Mouse (Mus musculus) ES-Bruce4 (cell line): ENCODE results near the gene Rufy4. TPM values are rescaled to one million over a fixed set of nuclear protein-coding genes. Genes with fewer than 3 reads are reported as not detected.

Source experiments
- H3K27ac ChIP-seq: 2 replicates; pipeline ENCODE4 v1.5.1; 2012; ENCODE audit warnings: low read length, inconsistent platforms; ENCODE audit not compliant: insufficient read depth
- H3K27me3 ChIP-seq: 2 replicates; pipeline ENCODE4 v1.6.1; 2012; ENCODE audit warnings: mild to moderate bottlenecking, low read length, inconsistent platforms; ENCODE audit not compliant: control insufficient read depth, poor library complexity, insufficient read depth, severe bottlenecking
- H3K36me3 ChIP-seq: 2 replicates; pipeline ENCODE4 v1.6.1; 2012; ENCODE audit warnings: inconsistent platforms, mild to moderate bottlenecking, low read length, moderate library complexity; ENCODE audit not compliant: control insufficient read depth, poor library complexity, insufficient read depth, severe bottlenecking
- H3K4me1 ChIP-seq: one replicate; pipeline ENCODE4 v1.8.1; 2011; ENCODE audit warnings: low read length; ENCODE audit not compliant: control insufficient read depth, insufficient read depth
- H3K4me3 ChIP-seq: 2 replicates; pipeline ENCODE4 v1.5.1; 2011; ENCODE audit warnings: low read depth, mild to moderate bottlenecking, low read length
- H3K9ac ChIP-seq: 2 replicates; pipeline ENCODE4 v1.6.1; 2012; ENCODE audit warnings: low read depth, mild to moderate bottlenecking, inconsistent platforms; ENCODE audit not compliant: poor library complexity, severe bottlenecking
- H3K9me3 ChIP-seq: replicated peaks from 2 replicates; pipeline ENCODE4 v1.6.1; 2012; ENCODE audit warnings: mild to moderate bottlenecking, low read length, inconsistent platforms; ENCODE audit not compliant: control insufficient read depth, poor library complexity, insufficient read depth, severe bottlenecking
- CTCF ChIP-seq: IDR thresholded peaks from one replicate; pipeline ENCODE4 v1.8.1; 2011; ENCODE audit warnings: low read depth, low read length
- EP300 ChIP-seq: IDR thresholded peaks from 2 replicates; pipeline ENCODE4 v1.6.1; 2011; ENCODE audit warnings: low read depth, low read length; ENCODE audit not compliant: insufficient read depth
- POLR2A ChIP-seq: IDR thresholded peaks from one replicate; pipeline ENCODE4 v1.8.1; 2011; ENCODE audit warnings: low read length; ENCODE audit not compliant: insufficient read depth
- polyA plus RNA-seq: library from polyadenylated mRNA; stranded (reverse); fragments of >200 nt; gene quantifications from 2 replicates; pipeline ENCODE4 v1.2.4, GENCODE M21; 2011; ENCODE audit warnings: low read depth; ENCODE audit not compliant: missing spikeins, insufficient read depth, insufficient read length

Rufy4 gene
- polyA plus RNA-seq, 1 experiment, result not detected

GRCm38 (mm10) chr1:74119115-74119514 lies 6.2 kb upstream of the Rufy4 start:
- no peak overlapping the region for H3K9ac ChIP-seq
- H3K27ac ChIP-seq, result no peak overlapping the region
- TF ChIP-seq CTCF (no peak), EP300 (no peak), POLR2A (no peak)
- no peaks in the 10 kb centered on the region for H3K9me3 ChIP-seq
- no peaks in the 10 kb centered on the region for H3K36me3 ChIP-seq
- H3K4me3 ChIP-seq, result no peak overlapping the region
- peaks cover 1% of the 10 kb centered on the region; the same call in 1 of the 2 replicates for H3K27me3 ChIP-seq
- no peaks in the 10 kb centered on the region for H3K4me1 ChIP-seq

GRCm38 (mm10) chr1:74121138-74121537 lies 4.2 kb upstream of the Rufy4 start:
- no peak overlapping the region for H3K9ac ChIP-seq
- peaks cover 6% of the 10 kb centered on the region for H3K27me3 ChIP-seq
- H3K9me3 ChIP-seq, result no peaks in the 10 kb centered on the region
- H3K27ac ChIP-seq, result no peak overlapping the region
- no peak overlapping the region for H3K4me3 ChIP-seq
- no peak for TF ChIP-seq CTCF
- no peak for TF ChIP-seq POLR2A
- TF ChIP-seq EP300, result no peak
- no peaks in the 10 kb centered on the region for H3K36me3 ChIP-seq
- H3K4me1 ChIP-seq, result no peaks in the 10 kb centered on the region

GRCm38 (mm10) chr1:74121821-74122576 lies 3.3 kb upstream of the Rufy4 start:
- H3K27ac ChIP-seq, result no peak overlapping the region
- H3K27me3 ChIP-seq, result peaks cover 6% of the 10 kb centered on the region
- H3K36me3 ChIP-seq, result no peaks in the 10 kb centered on the region
- H3K9ac ChIP-seq, result no peak overlapping the region
- TF ChIP-seq EP300 (no peak), CTCF (no peak)
- no peak overlapping the region for H3K4me3 ChIP-seq
- H3K4me1 ChIP-seq, result no peaks in the 10 kb centered on the region
- no peaks in the 10 kb centered on the region for H3K9me3 ChIP-seq

GRCm38 (mm10) chr1:74123215-74123614 lies 2.1 kb upstream of the Rufy4 start:
- H3K9ac ChIP-seq, result no peak overlapping the region
- H3K27me3 ChIP-seq, result peaks cover 6% of the 10 kb centered on the region
- H3K9me3 ChIP-seq, result no peaks in the 10 kb centered on the region
- H3K36me3 ChIP-seq, result no peaks in the 10 kb centered on the region
- TF ChIP-seq CTCF (no peak), EP300 (no peak), POLR2A (no peak)
- H3K4me1 ChIP-seq, result no peaks in the 10 kb centered on the region
- no peak overlapping the region for H3K27ac ChIP-seq
- H3K4me3 ChIP-seq, result no peak overlapping the region

- Histone ChIP-seq H3K4me3 (peak within 1 kb of the TSS; percentile 65), H3K36me3 (no peaks in the 10 kb centered on the region), H3K27me3 (peaks cover 6% of the 10 kb centered on the region), H3K9me3 (no peaks in the 10 kb centered on the region), H3K27ac (no peak within 1 kb of the TSS), H3K9ac (peak within 1 kb of the TSS; percentile 71), H3K4me1 (no peaks in the 10 kb centered on the region)
- no peak for TF ChIP-seq CTCF
- no peak for TF ChIP-seq EP300
- no peak for TF ChIP-seq POLR2A
Measured at GRCm38 (mm10) chr1:74124021-74124981, 1.0 kb upstream of the Rufy4 start, which contains the start of gene Tns1. Tns1 (minus strand) TSS chr1:74124449.
